Mouse (Mus musculus): Measurements from ENCODE around the gene Crabp2.
A peak's percentile ranks its signal among the peaks of the same experiment; 100 is the strongest.

Crabp2 gene

DNA sequence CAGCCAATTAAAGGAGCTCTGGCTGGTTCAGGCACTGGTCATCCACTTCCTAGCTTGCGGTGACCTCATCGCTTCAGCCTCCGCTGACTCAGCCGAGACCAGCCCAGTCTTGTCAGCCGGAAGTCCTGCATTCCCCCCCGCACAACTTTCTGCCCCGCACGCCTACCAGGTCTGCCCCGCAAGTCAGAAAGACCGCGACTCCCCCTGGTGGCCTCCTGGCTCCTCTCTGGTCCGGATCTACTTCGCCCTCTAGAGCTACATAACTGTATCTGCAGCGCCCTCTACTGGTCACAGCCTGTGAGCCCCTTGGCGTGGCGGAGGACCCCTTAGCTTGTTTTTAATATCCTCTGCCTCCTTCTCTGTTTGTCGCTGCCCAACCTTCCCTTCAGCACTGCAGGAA, 38.4 kb downstream of the Crabp2 start:
- DNase-seq, result peak; percentile 100

DNA sequence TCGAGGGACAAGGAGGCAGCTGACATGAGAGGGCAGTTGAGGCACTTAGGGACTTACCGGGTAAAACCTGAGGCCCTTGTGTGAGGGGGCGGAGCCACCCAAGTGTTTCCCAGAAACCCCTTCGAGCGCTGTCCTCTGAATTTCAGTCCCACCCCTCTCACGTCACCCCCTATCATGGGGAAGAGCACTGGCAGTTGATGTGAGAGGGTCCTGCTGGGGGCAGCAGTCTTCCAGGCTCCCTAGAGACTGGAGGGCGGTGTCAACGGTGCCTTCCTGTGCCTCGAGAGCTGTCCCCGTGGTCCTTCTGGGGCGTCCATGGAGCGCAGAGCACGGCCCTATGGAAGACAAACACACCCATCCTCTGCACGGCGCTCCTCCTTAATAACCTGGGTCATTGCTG, 39.2 kb downstream of the Crabp2 start:
- peak; percentile 55 to 68 for DNase-seq

DNA sequence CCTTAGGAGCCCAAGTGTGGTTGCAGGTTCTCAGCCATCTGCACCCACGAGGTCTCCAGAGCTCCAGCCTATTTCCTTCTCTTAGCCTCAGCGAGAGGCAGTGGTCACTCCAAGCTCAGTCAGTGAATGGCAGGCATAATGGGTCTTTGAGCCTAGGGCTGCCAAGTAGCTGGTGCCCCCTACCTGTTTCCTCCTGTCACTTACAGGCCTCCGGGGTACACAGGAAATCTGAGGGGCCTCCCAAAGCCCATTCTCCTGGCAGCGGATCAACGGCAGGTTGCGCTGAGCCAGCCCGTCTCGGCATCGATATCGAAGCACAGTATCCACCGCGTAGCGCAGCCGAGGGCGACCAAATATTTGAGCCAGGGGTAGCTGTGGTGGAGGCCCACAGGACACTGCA, 39.6 kb downstream of the Crabp2 start:
- DNase-seq, result no peak

DNA sequence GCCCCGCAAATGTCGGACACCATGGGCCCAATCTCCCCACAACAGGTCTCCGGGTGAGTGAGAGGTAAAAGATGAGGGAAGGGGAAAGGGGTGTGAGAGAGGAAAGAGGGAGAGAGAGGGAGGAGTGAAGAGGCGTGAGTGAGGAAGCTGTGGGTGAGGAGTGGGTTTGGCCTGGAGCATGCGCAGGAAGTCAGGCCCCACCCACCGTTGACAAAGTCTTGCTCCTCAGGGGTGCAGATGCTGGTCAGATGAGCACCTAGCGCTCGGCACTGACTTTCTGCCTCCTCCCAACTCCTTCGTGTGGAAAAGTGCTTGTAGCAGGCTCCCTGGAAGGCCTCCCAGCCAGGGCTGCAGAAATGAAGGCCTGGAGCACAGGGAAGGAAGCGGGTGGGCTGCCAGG, 41.5 kb downstream of the Crabp2 start:
- no peak for DNase-seq

DNA sequence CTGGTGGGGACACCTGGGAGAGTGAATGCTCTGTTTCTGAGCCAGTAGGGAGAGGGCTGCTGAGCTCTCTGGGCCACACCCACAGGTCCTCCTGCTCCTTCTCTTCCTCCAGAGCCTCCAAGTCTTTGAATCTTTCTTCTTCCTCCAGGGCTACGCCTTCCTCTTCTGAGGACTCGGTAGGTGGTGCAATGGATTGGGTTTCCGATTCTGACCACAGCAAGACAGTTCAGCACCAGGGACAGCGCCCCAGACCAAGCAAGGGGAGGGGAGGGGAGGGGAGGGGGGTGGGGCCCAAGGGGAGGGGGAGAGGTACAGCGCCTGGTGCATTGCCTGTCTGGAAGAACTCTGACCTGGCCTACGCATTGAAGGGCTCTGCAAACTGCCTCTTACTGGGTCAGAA, 45.0 kb downstream of the Crabp2 start:
- DNase-seq, result peak; percentile 86 to 88

DNA sequence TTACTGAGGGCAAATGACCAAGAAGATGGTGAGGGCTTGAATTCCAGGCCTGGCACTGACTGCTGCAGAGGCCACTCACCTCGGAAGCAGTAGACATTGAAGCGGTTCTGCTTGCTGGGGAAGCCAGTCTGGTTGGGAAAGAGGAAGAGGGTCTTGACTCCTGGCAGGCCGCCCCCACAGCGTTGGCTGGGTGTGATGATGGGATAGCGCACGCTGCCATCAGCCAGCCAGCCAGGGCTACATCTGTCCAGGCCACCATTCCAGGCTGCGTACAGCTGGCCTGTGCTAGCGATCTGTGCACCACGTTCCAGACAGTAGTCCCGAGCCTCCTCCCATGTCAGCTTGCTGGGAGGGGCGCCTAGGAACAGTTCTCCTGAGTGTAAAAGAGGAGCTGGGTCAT, 46.9 kb downstream of the Crabp2 start:
- DNase-seq, result no peak

DNA sequence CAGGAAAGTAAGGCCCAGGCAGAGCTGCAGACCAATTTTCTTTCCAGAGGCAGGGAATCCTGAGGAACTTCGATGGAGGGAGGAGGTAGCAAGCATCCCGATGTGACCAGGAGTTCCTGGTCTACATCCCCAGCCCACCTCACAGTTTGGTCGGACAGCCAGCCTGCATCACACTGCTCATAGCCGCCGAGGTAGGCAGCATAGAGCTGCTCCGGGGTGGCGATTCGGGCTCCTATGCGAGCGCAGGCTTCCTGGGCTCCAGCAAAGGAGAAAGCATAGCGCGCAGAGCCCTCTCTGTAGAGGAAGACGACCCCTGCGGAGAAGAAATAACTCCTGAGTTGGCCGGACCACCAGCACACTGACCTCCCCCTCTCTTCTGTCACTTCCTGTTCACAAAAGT, 47.9 kb downstream of the Crabp2 start:
- DNase-seq, result no peak

DNA sequence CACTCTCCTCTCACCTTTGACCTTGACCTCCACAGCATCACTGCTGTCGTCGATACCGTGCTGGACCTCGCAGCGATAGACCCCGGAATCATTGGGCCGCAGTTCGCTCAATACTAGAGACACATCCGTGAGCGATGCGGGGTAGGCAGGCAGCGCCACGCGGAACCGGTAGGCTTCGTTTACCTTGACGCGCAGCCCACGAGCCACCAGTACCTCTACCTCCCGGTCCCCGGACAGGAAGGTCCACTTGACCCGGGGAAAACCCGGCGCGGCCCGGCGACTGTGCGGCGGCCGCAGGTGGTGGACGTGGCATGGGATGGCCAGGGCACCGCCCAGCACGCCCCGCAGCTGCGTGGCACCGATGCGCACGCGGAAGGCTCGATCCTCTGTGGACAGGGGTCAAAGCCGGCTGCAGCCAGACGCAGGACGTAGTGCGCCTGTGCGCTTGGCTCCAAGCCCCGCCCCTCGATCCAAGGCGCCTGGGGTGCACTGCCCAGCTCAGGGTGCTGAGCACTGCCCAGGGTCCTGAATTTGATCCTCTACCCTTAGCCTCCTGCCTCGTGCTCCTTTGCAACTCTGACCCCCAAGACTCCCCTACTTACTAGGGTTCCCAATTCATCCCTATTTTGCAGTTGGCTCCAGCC, 48.6 kb downstream of the Crabp2 start:
- DNase-seq, result peak; percentile 71 to 75

DNA sequence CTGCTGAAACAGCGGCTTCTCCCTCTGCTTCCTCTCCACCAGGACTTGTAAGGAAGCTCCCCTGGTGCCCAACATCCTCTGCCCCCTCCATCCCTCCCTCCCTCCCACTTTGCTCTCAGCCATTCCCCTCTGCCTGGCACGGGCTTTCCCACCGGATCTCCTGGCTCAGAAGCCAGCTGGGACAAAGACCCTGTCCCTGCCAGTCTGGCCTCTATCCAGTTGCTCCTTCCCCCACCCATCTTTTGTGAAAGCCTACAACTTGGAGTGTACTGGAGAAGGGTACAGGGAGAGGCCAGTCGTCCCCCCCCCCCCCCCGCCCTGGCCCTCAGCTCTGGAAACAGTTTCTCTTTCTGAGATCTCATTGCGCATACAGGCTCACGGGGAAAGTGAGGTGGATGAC, 50.3 kb downstream of the Crabp2 start:
- no peak for DNase-seq

DNA sequence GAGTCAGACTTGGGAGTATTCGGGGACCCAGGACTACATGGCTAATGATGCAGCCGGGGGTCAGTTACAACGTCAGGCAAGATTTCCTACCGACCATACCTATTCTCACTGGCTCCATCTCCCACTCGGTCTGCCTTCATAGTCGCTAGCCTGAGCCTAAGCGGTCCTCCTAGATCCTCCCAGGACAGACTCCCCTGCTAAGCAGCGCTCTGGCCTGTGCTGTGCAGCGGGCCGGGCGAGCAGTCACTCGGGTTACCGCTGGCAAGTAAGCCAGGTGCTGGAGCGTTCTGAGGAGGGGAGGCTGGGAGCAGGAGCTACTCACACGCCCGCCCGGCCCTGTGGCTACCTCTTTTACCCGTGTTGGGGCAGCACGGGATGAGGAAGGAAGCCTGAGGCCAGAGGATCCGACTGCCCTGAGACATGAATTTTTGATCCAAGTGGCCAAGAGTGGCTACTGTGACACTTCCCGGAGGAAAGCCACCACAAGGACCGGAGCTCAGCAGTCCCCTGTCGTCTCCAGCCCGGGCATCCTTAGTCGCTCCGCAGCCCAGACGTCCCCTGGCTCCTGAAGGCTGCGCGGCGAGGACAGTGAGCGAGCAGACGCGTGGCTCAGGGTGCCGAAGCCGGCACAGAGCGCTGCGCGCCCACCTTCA, 50.9 kb downstream of the Crabp2 start:
- DNase-seq, result no peak

DNA sequence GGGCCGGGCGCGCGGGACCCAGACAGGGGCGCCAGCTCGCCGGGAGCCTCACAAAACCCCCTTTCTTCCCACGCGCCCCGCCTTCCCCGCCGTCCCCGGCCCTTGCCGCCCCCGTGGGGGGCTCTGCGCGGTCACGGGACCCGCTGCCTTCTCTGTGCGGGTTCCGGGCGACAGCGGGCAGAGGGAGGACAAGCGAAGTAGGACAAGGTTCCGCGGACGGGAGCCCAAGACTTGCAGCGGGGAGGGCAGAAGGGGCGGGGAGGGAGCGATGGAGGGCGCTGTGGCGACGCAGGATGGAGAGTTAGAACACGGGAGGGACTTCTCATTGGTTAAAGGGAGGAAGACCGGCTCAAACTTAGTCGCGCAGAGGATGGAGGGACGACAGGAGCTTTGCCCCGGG, 51.7 kb downstream of the Crabp2 start, which contains the start of gene Bcan:
Bcan (minus strand) TSS at position 50 of the 400 bp plus-strand sequence.
- DNase-seq, result no peak

DNA sequence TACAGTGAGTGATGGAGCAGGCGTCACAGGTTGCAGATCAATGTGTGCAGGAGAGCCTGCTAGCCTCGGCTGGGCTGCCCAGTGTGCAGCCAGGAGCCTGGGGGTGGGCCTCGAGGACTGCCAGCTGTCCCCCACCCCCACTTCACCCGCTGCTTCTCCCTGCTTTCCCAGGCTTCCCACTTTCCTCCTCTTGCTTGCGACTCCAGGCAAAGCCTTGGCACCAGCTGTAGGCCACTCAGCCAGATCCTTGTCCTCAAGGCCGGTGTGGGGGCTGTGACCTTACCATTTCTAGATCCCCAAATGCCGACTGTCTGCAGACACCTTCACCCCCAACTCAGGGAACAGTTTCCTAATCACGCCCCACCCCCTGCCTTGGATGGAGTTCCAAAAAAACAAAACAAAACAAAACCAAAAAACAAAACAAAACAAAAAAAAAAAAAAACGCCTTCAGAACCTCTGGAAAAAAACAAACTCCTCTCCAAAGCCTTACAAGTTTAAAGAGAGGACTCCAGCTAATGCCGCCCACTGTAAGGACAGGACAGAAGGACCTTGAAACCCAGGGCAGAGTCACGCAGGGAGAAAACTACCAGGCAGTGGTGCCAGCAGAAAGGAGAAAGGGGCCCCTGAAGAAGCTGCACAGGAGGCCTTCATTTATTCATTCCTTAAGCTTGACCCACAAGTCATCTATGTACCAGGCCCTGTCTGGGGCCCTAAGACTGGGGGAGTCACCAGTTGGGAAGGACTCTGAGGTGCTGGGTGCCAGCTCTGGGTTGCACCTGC, 52.5 kb downstream of the Crabp2 start:
- no peak for DNase-seq

DNA sequence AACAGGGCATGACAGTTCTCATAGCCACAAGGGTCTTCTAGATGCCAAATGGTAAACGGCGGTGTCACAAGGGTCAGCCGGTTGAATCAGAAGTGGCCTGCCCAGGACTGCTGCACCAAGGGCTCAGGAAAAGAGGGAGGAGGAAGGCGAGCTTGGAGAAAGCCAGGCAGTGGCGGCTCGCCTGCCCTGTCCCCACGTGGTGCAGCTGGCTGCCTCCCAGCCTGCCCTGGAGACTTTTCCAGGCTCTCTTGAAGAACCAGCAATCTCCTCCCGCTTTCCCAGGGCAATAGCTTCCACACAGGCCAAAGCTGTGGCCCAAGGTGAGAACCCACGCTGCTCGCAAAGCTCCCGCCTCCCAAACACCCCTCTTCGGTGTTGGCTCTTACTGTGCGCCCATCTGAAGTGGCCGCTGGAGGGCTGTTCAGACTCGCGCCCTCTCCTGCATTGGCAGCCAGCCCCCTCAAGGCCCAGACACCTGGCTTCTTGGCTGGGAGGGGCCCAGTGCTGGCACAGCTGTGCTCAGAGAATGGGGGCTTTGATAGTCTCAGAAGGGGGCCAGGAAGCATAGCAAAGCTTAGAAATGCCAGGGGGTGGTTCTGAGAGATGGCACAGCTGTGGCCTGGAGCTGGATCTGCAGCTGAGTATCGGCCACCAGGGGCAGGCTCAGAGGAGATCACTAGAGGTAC, 54.0 kb downstream of the Crabp2 start:
- peak in 1 of 2 experiments; percentile 38 for DNase-seq
